Mouse (Mus musculus) hematopoietic stem cell, adult 5-6 weeks (primary cell): Measurements from ENCODE around the gene Ogdh. TPM values are rescaled to one million over a fixed set of nuclear protein-coding genes. Genes with fewer than 3 reads are reported as not detected.
A peak's percentile ranks its signal among the peaks of the same experiment; 100 is the strongest.

Experiments used
- ATAC-seq, 2 experiments: fragments of 125-278 bp in 1 of 2; replicated peaks in 1 of 2; 2 replicates each; pipeline ENCODE4 v1.8.0; 2016 to 2017; ENCODE audit warnings: inconsistent platforms in 2 of 2, mild to moderate bottlenecking in 2 of 2, moderate number of reproducible peaks in 2 of 2, low read depth in 1 of 2, moderate TSS enrichment in 1 of 2; ENCODE audit not compliant: low FRiP score in 2 of 2, poor library complexity in 2 of 2, severe bottlenecking in 2 of 2, insufficient read depth in 1 of 2, low TSS enrichment in 1 of 2
- total RNA-seq: library from RNA; stranded (forward); fragments of 172-1452, 232-1000 nt; gene quantifications from 2 replicates; pipeline ENCODE4 v1.2.3, GENCODE M21; 2017

Ogdh gene
- total RNA-seq, 1 experiment from 2014 or later, result 71.7 TPM

DNA sequence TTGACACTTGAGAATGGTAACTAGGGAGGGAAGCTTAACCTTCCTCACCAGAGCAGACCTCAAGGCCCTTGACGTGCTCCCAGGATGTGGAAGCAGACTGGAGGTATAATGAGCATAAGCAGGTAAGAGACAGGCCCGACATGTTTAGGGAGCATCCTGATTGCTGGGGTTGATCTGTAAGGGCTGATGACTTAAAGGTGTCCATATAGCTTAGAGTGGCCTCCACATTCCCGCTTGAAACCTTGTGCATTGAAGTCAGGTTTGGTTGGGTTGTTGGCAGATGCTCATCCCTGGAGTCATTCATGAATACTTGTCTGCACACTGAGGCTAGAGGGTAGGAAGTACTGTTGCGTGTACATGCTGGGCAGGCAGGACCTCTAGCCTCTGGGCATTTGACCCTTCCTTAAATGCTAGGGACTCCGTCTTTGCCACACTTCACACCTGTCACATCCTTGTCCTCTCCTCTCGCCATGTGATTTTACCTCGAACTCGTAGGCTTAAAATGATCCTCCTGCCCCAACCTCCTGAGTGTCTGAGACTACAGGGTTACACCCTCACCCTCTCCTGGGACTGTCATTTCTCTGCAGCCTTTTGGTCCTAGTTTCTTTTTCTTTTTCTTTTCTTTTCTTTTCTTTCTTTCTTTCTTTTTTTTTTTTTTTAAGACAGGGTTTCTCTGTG lies 99.1 kb downstream of the Ogdh start:
- no peak for ATAC-seq

DNA sequence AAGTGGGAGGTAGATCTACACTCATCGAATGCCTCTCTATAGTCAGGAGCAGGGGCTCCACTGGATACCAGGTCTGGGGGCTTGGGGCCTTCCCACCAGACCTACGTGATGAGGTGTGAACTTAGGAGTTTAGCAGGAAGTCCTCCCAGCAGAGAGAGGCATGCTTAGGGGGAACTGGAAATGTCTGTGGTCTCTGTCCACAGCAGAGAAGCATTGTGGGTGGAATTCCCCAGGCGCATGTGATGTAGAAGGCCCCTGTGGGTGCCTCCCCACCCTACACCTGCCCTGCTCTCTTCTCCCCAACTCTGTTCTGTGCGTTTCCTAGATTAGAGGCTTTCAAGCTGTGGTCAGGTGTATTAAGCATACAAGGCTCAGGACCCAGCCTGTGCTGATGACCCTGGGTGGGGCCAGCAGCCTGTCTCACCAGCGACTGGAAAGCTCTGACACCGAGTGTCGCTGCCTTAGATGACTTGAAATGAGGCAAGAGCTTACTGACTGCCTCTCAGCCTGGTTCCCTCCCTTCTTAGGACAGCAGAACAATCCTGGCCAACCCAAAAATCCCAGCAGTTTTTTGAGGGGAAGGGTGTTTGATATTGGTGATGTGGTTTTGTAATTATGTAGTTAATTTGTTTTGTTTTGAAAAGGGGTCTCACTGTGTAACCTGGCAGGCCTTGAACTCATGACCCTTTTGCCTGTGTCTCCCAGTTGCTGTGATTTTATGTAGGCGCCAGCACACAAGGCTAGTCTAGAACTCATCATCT lies 100.3 kb downstream of the Ogdh start:
- peak; percentile 34 to 43; a peak in 3 of 4 replicates for ATAC-seq

- ATAC-seq, result no peak
Observed at GRCm38 (mm10) chr11:6392857-6393256, 101.4 kb downstream of the Ogdh start.

GRCm38 (mm10) chr11:6393866-6394265 lies 102.4 kb downstream of the Ogdh start:
- ATAC-seq, result no peak

DNA sequence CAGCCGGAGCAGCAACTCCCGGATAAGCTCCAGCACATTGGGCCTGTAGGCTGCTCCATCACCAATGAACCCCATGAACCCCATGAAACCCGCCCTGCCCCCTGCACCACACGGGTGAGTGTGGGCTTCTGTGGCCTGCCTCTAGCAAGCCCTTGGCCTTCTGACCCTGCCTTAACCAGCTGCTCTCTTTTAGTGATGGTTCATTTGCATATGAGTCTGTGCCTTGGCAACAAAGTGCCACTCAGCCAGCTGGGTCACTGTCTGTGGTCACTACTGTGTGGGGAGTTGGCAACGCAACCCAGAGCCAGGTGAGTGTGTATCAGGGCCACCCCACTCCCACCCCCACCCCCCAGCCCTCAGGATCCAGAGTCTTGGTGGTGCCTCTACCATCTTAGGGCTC lies 104.1 kb downstream of the Ogdh start:
- ATAC-seq, result no peak

- no peak for ATAC-seq
Observed at GRCm38 (mm10) chr11:6398141-6398540, 106.7 kb downstream of the Ogdh start.

GRCm38 (mm10) chr11:6402515-6403510 lies 111.4 kb downstream of the Ogdh start:
- peak; percentile 28 to 48; a peak in 2 of 4 replicates for ATAC-seq

DNA sequence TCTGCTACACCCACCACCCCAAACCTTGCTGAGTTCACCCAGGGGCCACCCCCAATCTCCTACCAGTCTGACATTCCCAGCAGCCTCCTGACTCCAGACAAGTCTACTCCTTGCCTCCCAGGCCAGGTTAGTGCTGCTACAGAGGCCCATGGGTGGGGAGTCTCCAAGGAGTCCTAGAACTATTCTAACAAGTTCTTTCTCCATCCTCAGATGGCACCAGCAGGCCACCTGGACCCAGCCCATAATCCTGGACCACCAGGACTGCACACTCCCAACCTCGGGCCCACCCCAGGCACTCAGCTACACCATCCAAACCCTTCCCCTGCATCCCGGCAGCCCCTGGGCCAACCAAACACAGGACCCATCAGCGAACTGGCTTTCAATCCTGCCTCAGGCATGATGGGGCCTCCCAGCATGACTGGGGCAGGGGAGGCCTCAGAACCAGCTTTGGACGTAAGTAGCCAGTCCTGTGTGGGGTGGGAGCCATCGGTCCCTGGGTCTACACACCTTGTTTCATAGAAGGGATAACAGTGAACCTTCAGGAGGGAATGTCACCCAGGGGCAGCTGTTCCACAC lies 112.5 kb downstream of the Ogdh start:
- ATAC-seq, result no peak

GRCm38 (mm10) chr11:6404699-6405566 lies 113.5 kb downstream of the Ogdh start:
- ATAC-seq, result no peak

DNA sequence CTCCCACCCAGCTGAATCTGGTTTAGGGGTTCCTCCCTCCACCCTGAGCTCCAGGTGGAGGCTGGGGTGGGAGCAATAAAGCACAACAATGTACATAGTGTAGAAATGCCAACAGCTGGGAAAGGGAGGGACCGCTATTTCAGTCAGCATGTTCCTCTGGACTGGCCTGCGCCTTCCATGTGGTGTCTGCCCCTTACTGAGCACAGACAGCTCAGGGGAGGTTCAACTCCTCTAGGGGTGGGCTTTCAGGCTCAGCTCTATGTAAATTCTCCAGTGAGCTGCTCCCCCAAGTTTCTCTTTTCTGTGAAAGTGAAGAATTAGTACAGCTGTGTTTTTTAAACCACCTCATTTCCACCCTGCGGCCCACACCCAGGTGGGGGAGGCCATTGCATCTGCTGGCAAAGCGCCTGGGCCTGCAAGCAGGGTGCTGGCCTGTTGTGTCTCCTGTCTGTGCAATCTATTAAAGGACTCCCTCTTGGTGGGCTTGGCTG lies 114.2 kb downstream of the Ogdh start:
- ATAC-seq, result no peak

Other genes with a start within 250 kb of the Ogdh start
- gene Camk2b, start 225.3 kb upstream of the Ogdh start, total RNA-seq, result 1.7 and 3.4 TPM in 2 replicates
- 0.63 TPM in 1 of 2 replicates, not detected in the other for gene A730071L15Rik, start 91.6 kb upstream of the Ogdh start, total RNA-seq
- 37.8 and 38.0 TPM in 2 replicates for gene Nudcd3, start 91.2 kb upstream of the Ogdh start, total RNA-seq
- not detected in 2 replicates for gene Npc1l1, start 61.5 kb upstream of the Ogdh start, total RNA-seq
- gene Ddx56, start 23.9 kb upstream of the Ogdh start, total RNA-seq, result 38.0 and 54.7 TPM in 2 replicates
- 50.3 and 67.4 TPM in 2 replicates for gene Tmed4, start 16.8 kb upstream of the Ogdh start, total RNA-seq
- 11.1 and 14.8 TPM in 2 replicates for gene Zmiz2, start 97.4 kb downstream of the Ogdh start, total RNA-seq
- 1,374 and 1,758 TPM in 2 replicates for gene Ppia, start 123.8 kb downstream of the Ogdh start, total RNA-seq
- gene H2afv, start 152.8 kb downstream of the Ogdh start, total RNA-seq, result 138 and 152 TPM in 2 replicates
- 75.8 and 78.8 TPM in 2 replicates for gene Purb, start 184.3 kb downstream of the Ogdh start, total RNA-seq
- gene Myo1g, start 229.3 kb downstream of the Ogdh start, total RNA-seq, result 41.4 and 46.3 TPM in 2 replicates